Mouse (Mus musculus) embryonic facial prominence, embryonic 10.5 days (tissue): ENCODE data around the gene Wdfy2. TPM values are rescaled to one million over a fixed set of nuclear protein-coding genes. Genes with fewer than 3 reads are reported as not detected.

Experiments used
- DNase-seq: peaks from one replicate; pipeline ENCODE4 v3.0.0-alpha.2; 2017; ENCODE audit warnings: low spot score
- H3K27ac ChIP-seq: fragments of 300-500 bp; sonication (generic); replicated peaks from 2 replicates; pipeline ENCODE4 v1.5.1; 2016; ENCODE audit warnings: mild to moderate bottlenecking
- H3K27me3 ChIP-seq: fragments of 300-500 bp; sonication (generic); replicated peaks from 2 replicates; pipeline ENCODE4 v1.6.1; 2016; ENCODE audit warnings: low read depth, mild to moderate bottlenecking; ENCODE audit not compliant: poor library complexity, severe bottlenecking
- H3K36me3 ChIP-seq: fragments of 300-500 bp; sonication (generic); replicated peaks from 2 replicates; pipeline ENCODE4 v1.6.1; 2016; ENCODE audit warnings: mild to moderate bottlenecking, moderate library complexity
- H3K4me1 ChIP-seq: fragments of 300-500 bp; sonication (generic); 2 replicates; pipeline ENCODE4 v1.6.1; 2016
- H3K4me3 ChIP-seq: fragments of 300-500 bp; sonication (generic); 2 replicates; pipeline ENCODE4 v1.5.1; 2016; ENCODE audit warnings: mild to moderate bottlenecking, moderate library complexity
- H3K9me3 ChIP-seq: fragments of 300-500 bp; sonication (generic); 2 replicates; pipeline ENCODE4 v1.6.1; 2016; ENCODE audit warnings: mild to moderate bottlenecking
- WGBS: fragments of 180-500 bp; shearing (Covaris S2); methylation state at CpG from one replicate; pipeline ENCODE4 v1.1.7; 2016; 5-methylcytosine and 5-hydroxymethylcytosine counted together
- polyA plus RNA-seq: library from polyadenylated mRNA; unstranded; fragments of >200 nt; fragmentation: Nextera tagmentation; extraction: Ambion mirVana; gene quantifications from 2 replicates; pipeline ENCODE4 v1.2.1, GENCODE M21; 2016

Gene Wdfy2
- polyA plus RNA-seq, 1 experiment from 2014 or later = 13.6 TPM

DNA sequence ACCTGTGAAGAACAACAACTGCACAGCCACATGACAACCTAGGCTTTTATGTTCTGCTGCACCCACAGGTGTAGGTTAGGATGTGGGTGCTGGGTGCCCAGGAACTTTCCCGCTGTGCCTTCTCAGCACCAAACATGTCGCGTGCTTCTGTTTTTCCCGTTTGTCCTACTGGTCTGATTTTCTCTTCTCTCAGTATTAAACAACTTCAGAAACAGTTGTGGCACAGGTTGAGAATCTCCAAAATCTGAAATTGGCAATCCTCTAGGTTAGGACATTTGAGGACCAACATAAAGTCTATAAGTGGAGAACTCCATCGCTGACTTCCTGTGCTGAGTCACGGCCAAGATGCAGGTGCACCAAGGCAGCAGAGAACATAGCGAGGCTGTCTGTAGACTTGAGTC lies 32.8 kb downstream of the Wdfy2 start:
- peaks cover 11% of the 10 kb centered on the region; the same call in 1 of the 2 replicates for H3K9me3 ChIP-seq
- WGBS = 98% methylated on average over 7 of the region's 7 CpGs
- H3K4me3 ChIP-seq = no peak overlapping the region
- H3K27ac ChIP-seq = no peak overlapping the region
- no peak for DNase-seq
- peaks cover 12% of the 10 kb centered on the region for H3K36me3 ChIP-seq
- H3K4me1 ChIP-seq = peaks cover 32% of the 10 kb centered on the region
- no peaks in the 10 kb centered on the region for H3K27me3 ChIP-seq

- WGBS = 94% methylated on average over 5 of the region's 5 CpGs
- Histone ChIP-seq H3K9me3 (peaks cover 11% of the 10 kb centered on the region; the same call in 1 of the 2 replicates), H3K36me3 (peaks cover 12% of the 10 kb centered on the region), H3K27me3 (no peaks in the 10 kb centered on the region), H3K27ac (no peak overlapping the region), H3K4me1 (peaks cover 29% of the 10 kb centered on the region), H3K4me3 (no peak overlapping the region)
- no peak for DNase-seq
Measured at GRCm38 (mm10) chr14:62871431-62871830, 34.0 kb downstream of the Wdfy2 start.

DNA sequence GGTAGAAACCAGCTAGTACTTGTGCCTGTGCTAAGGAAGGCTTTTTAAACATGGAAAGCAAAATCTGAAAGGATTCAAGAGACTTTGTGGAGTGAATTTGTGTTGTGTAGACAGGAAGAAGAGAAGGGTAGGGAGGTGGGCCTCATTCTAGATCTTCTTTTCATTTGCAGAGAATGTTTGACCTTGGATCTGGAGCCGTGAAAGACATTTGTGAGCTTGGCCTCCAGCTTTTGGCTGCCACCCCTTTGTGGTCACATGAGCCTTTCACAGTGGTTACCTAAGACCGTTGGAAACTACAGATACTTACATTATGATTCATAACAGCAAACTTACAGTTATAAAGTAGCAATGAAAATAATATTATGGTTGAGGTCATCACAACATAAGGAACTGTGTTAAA lies 34.5 kb downstream of the Wdfy2 start:
- no peak overlapping the region for H3K4me3 ChIP-seq
- no peak overlapping the region for H3K27ac ChIP-seq
- 93% methylated on average over 2 of the region's 2 CpGs for WGBS
- peaks cover 11% of the 10 kb centered on the region; the same call in 1 of the 2 replicates for H3K9me3 ChIP-seq
- peaks cover 12% of the 10 kb centered on the region for H3K36me3 ChIP-seq
- no peaks in the 10 kb centered on the region for H3K27me3 ChIP-seq
- peaks cover 24% of the 10 kb centered on the region for H3K4me1 ChIP-seq
- no peak for DNase-seq

DNA sequence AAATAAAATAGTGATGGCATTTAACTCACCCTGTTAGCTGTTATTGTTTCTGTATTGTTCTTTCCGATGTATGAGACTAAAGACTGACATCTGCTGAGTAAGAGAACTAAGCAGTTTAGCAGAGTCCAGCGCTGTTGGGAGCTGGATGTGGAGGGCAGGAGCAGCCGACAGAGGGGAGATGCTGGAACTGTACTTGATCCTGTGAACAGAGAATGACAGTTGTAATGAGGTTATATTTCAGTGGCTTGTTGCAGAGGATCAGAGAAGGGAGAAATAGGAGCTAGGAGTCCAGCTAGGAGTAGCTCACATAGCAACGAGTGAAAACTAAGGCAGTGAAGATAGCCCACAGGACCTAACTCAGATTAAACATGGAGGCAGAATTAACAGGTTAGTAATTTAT lies 36.3 kb downstream of the Wdfy2 start:
- peaks cover 11% of the 10 kb centered on the region; the same call in 1 of the 2 replicates for H3K9me3 ChIP-seq

DNA sequence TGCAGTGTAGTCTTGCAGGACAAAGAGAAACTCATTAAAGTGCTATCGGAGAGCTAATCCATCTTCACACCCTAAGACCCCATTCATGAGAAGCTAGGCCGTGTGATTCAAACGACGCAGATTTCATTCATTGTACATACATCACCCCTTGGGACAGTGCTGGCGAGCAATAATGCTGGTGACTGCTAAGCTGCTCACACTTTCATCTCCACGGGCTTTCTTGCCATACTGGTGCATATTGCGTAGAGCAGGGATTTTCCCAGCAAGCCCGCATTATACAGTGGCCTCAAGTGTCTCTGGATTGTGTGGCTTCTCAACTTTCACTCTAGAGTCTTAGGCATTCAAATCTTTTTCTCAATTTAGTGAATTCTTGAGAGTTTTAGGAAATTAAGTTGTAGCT lies 36.9 kb downstream of the Wdfy2 start:
- Histone ChIP-seq H3K4me1 (peaks cover 25% of the 10 kb centered on the region), H3K27me3 (no peaks in the 10 kb centered on the region), H3K9me3 (peaks cover 11% of the 10 kb centered on the region; the same call in 1 of the 2 replicates), H3K27ac (no peak overlapping the region), H3K36me3 (peaks cover 12% of the 10 kb centered on the region), H3K4me3 (no peak overlapping the region)
- WGBS = 68% methylated on average over 8 of the region's 8 CpGs
- DNase-seq = no peak

More for the DNA sequence above, 36.3 kb downstream of the Wdfy2 start:
- 77% methylated on average over 4 of the region's 4 CpGs for WGBS
- no peak overlapping the region for H3K27ac ChIP-seq
- peaks cover 20% of the 10 kb centered on the region for H3K4me1 ChIP-seq
- H3K27me3 ChIP-seq = no peaks in the 10 kb centered on the region
- DNase-seq = no peak
- H3K36me3 ChIP-seq = peaks cover 12% of the 10 kb centered on the region
- no peak overlapping the region for H3K4me3 ChIP-seq

GRCm38 (mm10) chr14:62878076-62878475 lies 40.6 kb downstream of the Wdfy2 start:
- Histone ChIP-seq H3K4me1 (peaks cover 45% of the 10 kb centered on the region), H3K27ac (no peak overlapping the region), H3K4me3 (no peak overlapping the region), H3K27me3 (no peaks in the 10 kb centered on the region), H3K9me3 (no peaks in the 10 kb centered on the region), H3K36me3 (no peaks in the 10 kb centered on the region)
- WGBS = 83% methylated on average over 6 of the region's 6 CpGs
- DNase-seq = no peak

DNA sequence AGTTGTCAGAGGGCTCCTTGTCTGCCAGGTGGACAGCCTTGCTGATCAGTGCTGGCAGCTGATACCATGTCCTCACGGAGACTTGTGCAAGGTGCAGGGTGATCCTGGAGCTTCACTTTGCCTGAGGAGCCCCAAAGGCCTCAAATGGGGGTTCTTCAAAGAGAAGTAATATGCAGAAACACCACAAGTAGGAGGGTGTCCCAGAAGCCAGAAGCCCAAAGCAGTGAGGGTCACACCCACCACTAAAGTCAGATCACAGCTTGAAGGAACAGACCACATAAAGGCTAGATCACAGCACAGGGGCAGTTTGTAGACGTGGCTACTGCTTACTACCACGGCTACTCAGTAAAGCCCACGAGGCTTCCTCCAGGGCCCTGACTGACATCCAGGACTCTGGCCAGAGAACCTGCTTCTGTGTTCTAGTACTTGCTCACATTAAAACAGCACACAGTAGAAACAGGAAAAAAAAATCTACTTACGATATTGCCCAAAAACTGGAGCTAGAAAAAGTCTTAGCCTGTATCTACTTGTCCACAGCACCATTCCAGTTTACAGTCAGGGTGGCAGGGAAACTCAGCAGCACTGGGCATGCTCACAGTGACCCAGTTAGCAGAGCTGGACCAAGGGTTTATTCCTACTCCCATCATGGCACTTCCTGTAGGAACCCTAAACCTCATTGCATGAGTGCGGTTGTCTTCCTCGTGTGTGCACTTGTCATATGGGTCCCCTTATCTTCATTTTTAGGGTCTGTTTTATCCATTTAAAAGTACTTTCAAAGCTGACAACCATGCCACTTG lies 41.4 kb downstream of the Wdfy2 start:
- WGBS = 70% methylated on average over 7 of the region's 7 CpGs
- no peak for DNase-seq
- Histone ChIP-seq H3K9me3 (no peaks in the 10 kb centered on the region), H3K36me3 (no peaks in the 10 kb centered on the region), H3K4me3 (no peak overlapping the region), H3K27ac (peak overlapping the region; percentile 10; the same call in 1 of the 2 replicates), H3K4me1 (peaks cover 43% of the 10 kb centered on the region), H3K27me3 (no peaks in the 10 kb centered on the region)

- Histone ChIP-seq H3K27me3 (no peaks in the 10 kb centered on the region), H3K4me1 (peaks cover 40% of the 10 kb centered on the region), H3K36me3 (no peaks in the 10 kb centered on the region), H3K9me3 (no peaks in the 10 kb centered on the region), H3K27ac (peak overlapping the region; percentile 10), H3K4me3 (no peak overlapping the region)
- peak; percentile 61 for DNase-seq
- 26% methylated on average over 5 of the region's 5 CpGs for WGBS
Measured at GRCm38 (mm10) chr14:62879497-62879896, 42.0 kb downstream of the Wdfy2 start.

DNA sequence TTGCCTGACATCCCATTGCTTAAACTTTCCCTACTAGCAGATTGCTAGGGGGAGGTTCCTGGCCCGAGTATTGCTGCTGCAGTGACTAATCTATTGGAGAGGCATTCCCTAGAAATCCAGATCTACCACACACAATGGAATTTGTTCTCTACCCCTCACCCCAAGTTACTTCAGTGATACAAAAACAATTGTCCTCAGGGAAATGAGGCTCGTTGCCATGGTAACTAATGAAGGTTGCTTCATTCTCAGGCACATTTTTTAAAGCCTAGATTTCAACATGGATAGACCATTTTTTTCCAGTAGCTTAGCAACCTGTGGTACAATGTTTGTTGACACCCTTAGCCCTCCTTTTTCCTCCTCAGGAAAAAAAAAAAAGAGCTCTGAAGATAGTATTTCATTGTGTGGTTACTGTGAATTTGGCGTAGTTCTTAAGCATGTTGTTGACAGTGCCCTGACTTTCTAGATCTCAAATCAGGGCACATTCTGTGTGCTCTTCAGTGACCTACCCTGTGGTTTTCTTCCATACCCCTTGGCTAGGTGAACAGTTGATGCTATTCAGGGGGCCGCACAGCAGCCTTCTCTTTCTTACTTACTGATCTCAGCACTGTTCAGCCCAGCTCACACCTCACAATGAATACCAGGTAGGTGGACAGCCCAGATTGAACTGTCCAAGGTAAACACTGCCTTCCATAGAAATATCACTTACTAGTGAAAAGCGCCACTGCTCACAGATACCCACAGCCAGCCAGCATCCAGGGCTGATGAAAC lies 42.8 kb downstream of the Wdfy2 start:
- Histone ChIP-seq H3K27me3 (no peaks in the 10 kb centered on the region), H3K27ac (peak overlapping the region; percentile 19; the same call in 1 of the 2 replicates), H3K9me3 (no peaks in the 10 kb centered on the region), H3K4me1 (peaks cover 44% of the 10 kb centered on the region), H3K4me3 (no peak overlapping the region), H3K36me3 (no peaks in the 10 kb centered on the region)
- WGBS = 55% methylated on average over 5 of the region's 5 CpGs
- DNase-seq = no peak

- Histone ChIP-seq H3K9me3 (no peaks in the 10 kb centered on the region), H3K27ac (no peak overlapping the region), H3K27me3 (no peaks in the 10 kb centered on the region), H3K4me1 (peaks cover 44% of the 10 kb centered on the region), H3K4me3 (no peak overlapping the region), H3K36me3 (no peaks in the 10 kb centered on the region)
- WGBS = 16% methylated on average over 4 of the region's 4 CpGs
- no peak for DNase-seq
Measured at GRCm38 (mm10) chr14:62882061-62882614, 44.7 kb downstream of the Wdfy2 start.

DNA sequence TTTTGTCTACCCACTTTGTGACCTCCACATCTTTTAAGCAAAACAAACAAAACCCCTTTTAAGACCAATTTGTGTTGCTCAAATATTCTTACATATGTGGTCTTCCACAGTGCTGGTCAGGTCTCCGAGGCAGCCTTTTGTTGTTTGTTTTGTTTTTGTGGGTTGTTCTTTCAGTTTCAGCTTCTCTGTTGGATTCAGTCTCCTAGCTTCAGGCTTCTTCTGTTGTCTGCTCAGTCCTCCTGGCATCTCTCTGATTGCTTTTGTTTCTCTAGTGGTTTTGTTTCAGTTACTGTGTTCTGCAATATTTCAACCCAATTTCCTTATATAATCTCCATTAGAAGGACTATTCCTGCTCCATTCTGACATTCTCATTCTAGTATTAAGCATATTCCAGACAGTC lies 46.1 kb downstream of the Wdfy2 start:
- Histone ChIP-seq H3K36me3 (no peaks in the 10 kb centered on the region), H3K9me3 (no peaks in the 10 kb centered on the region), H3K27me3 (no peaks in the 10 kb centered on the region), H3K4me3 (no peak overlapping the region), H3K4me1 (peaks cover 34% of the 10 kb centered on the region), H3K27ac (no peak overlapping the region)
- 52% methylated on average over 1 of the region's 1 CpGs for WGBS
- no peak for DNase-seq

DNA sequence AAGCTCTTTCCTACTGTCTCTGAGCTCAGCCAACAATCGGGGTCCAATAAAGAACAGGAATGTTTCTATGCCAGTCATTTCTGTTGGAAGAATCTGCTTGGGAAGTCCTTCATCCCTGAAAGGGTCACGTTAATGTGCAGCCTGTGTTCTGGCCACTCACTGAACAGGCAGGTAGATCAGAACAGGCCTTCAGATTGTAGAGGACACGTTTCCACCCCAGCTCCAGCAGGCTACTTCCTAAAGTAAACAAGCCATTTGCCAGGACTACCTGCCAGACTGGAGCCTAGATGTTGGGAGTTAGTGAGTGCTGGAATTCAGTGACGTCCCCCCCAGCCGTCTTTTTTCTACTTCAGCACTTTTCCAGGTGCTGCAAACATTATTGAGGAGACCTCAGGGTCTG lies 46.7 kb downstream of the Wdfy2 start:
- 53% methylated on average over 5 of the region's 5 CpGs for WGBS
- no peak for DNase-seq

More for the DNA sequence above, 46.7 kb downstream of the Wdfy2 start:
- no peaks in the 10 kb centered on the region for H3K36me3 ChIP-seq
- no peaks in the 10 kb centered on the region for H3K9me3 ChIP-seq
- no peaks in the 10 kb centered on the region for H3K27me3 ChIP-seq
- H3K4me1 ChIP-seq = peaks cover 28% of the 10 kb centered on the region
- H3K27ac ChIP-seq = no peak overlapping the region
- H3K4me3 ChIP-seq = no peak overlapping the region
